Mouse (Mus musculus): Measurements from ENCODE around the gene Ctnnd1. TPM values are rescaled to one million over a fixed set of nuclear protein-coding genes. Genes with fewer than 3 reads are reported as not detected.
A peak's percentile ranks its signal among the peaks of the same experiment; 100 is the strongest.

Gene Ctnnd1
- polyA plus RNA-seq, 1 experiment, result 14.7 TPM

- no peaks in the 10 kb centered on the region; the same call in none of the 2 replicates for H3K4me1 ChIP-seq (ENCODE audit: control insufficient read depth, insufficient read depth, insufficient read length)
- no peak for TF ChIP-seq CTCF (IDR thresholded peaks at IDR 0.05; ENCODE audit: extremely low read depth, insufficient read depth, insufficient read length, insufficient replicate concordance)
- TF ChIP-seq POLR2A (IDR thresholded peaks at IDR 0.05; ENCODE audit: low read depth, low read length), result no peak
- H3K27ac ChIP-seq (ENCODE audit: insufficient read depth, low read length), result no peak overlapping the region
- peak; percentile 38 to 59 for DNase-seq (ENCODE audit: low read depth in 1 of 2, low spot score in 2 of 2)
- H3K36me3 ChIP-seq (ENCODE audit: control insufficient read depth, insufficient read depth, low read length), result no peaks in the 10 kb centered on the region
- H3K4me3 ChIP-seq (ENCODE audit: extremely low read depth, insufficient read depth, insufficient read length), result no peak overlapping the region
- 46% methylated on average over 2 of the region's 2 CpGs for WGBS
- no peaks in the 10 kb centered on the region for H3K27me3 ChIP-seq (ENCODE audit: control insufficient read depth, insufficient read depth, low read length)
Measured at GRCm38 (mm10) chr2:84662866-84663265, 12.3 kb upstream of the Ctnnd1 start.

GRCm38 (mm10) chr2:84660253-84660652 lies 9.7 kb upstream of the Ctnnd1 start:
- no peak overlapping the region for H3K4me3 ChIP-seq (ENCODE audit: extremely low read depth, insufficient read depth, insufficient read length)
- H3K27me3 ChIP-seq (ENCODE audit: control insufficient read depth, insufficient read depth, low read length), result no peaks in the 10 kb centered on the region
- TF ChIP-seq CTCF (IDR thresholded peaks at IDR 0.05; ENCODE audit: extremely low read depth, insufficient read depth, insufficient read length, insufficient replicate concordance), result no peak; the same call in 1 of the 2 replicates
- H3K36me3 ChIP-seq (ENCODE audit: control insufficient read depth, insufficient read depth, low read length), result no peaks in the 10 kb centered on the region
- DNase-seq (ENCODE audit: low read depth in 1 of 2, low spot score in 2 of 2), result peak; percentile 56 to 59
- WGBS, result 59% methylated on average over 3 of the region's 3 CpGs
- no peaks in the 10 kb centered on the region; the same call in none of the 2 replicates for H3K4me1 ChIP-seq (ENCODE audit: control insufficient read depth, insufficient read depth, insufficient read length)
- H3K27ac ChIP-seq (ENCODE audit: insufficient read depth, low read length), result no peak overlapping the region

GRCm38 (mm10) chr2:84658806-84659205 lies 8.2 kb upstream of the Ctnnd1 start, which contains the start of gene Btbd18:
Gene Btbd18 (plus strand): TSS chr2:84659079.
- 95% methylated on average over 32 of the region's 32 CpGs for WGBS
- TF ChIP-seq CTCF (IDR thresholded peaks at IDR 0.05; ENCODE audit: extremely low read depth, insufficient read depth, insufficient read length, insufficient replicate concordance) (no peak), POLR2A (IDR thresholded peaks at IDR 0.05; ENCODE audit: low read depth, low read length) (no peak)
- Histone ChIP-seq H3K27ac (ENCODE audit: insufficient read depth, low read length) (no peak within 1 kb of the TSS), H3K27me3 (ENCODE audit: control insufficient read depth, insufficient read depth, low read length) (no peaks in the 10 kb centered on the region), H3K4me1 (ENCODE audit: control insufficient read depth, insufficient read depth, insufficient read length) (no peaks in the 10 kb centered on the region; the same call in none of the 2 replicates), H3K36me3 (ENCODE audit: control insufficient read depth, insufficient read depth, low read length) (no peaks in the 10 kb centered on the region), H3K4me3 (ENCODE audit: extremely low read depth, insufficient read depth, insufficient read length) (no peak within 1 kb of the TSS)
- DNase-seq (ENCODE audit: low read depth in 1 of 2, low spot score in 2 of 2), result no peak

- no peak overlapping the region for H3K27ac ChIP-seq (ENCODE audit: insufficient read depth, low read length)
- 10% methylated on average over 1 of the region's 1 CpGs for WGBS
- H3K36me3 ChIP-seq (ENCODE audit: control insufficient read depth, insufficient read depth, low read length), result no peaks in the 10 kb centered on the region
Measured at GRCm38 (mm10) chr2:84655864-84656263, 5.3 kb upstream of the Ctnnd1 start.

GRCm38 (mm10) chr2:84653354-84653753 lies 2.8 kb upstream of the Ctnnd1 start:
- no peaks in the 10 kb centered on the region for H3K36me3 ChIP-seq (ENCODE audit: control insufficient read depth, insufficient read depth, low read length)
- H3K27me3 ChIP-seq (ENCODE audit: control insufficient read depth, insufficient read depth, low read length), result no peaks in the 10 kb centered on the region
- DNase-seq (ENCODE audit: low read depth in 1 of 2, low spot score in 2 of 2), result no peak
- H3K4me1 ChIP-seq (ENCODE audit: control insufficient read depth, insufficient read depth, insufficient read length), result no peaks in the 10 kb centered on the region
- TF ChIP-seq CTCF (IDR thresholded peaks at IDR 0.05; ENCODE audit: extremely low read depth, insufficient read depth, insufficient read length, insufficient replicate concordance), result no peak
- no peak for TF ChIP-seq POLR2A (IDR thresholded peaks at IDR 0.05; ENCODE audit: low read depth, low read length)
- H3K4me3 ChIP-seq (ENCODE audit: extremely low read depth, insufficient read depth, insufficient read length), result no peak overlapping the region
- H3K27ac ChIP-seq (ENCODE audit: insufficient read depth, low read length), result no peak overlapping the region

More at GRCm38 (mm10) chr2:84655864-84656263, 5.3 kb upstream of the Ctnnd1 start:
- TF ChIP-seq POLR2A (IDR thresholded peaks at IDR 0.05; ENCODE audit: low read depth, low read length) (no peak), CTCF (IDR thresholded peaks at IDR 0.05; ENCODE audit: extremely low read depth, insufficient read depth, insufficient read length, insufficient replicate concordance) (no peak)
- DNase-seq (ENCODE audit: low read depth in 1 of 2, low spot score in 2 of 2), result no peak
- no peak overlapping the region for H3K4me3 ChIP-seq (ENCODE audit: extremely low read depth, insufficient read depth, insufficient read length)
- H3K27me3 ChIP-seq (ENCODE audit: control insufficient read depth, insufficient read depth, low read length), result no peaks in the 10 kb centered on the region
- no peaks in the 10 kb centered on the region; the same call in none of the 2 replicates for H3K4me1 ChIP-seq (ENCODE audit: control insufficient read depth, insufficient read depth, insufficient read length)

GRCm38 (mm10) chr2:84649674-84650073 lies 891 bp downstream of the Ctnnd1 start:
- H3K4me3 ChIP-seq (ENCODE audit: extremely low read depth, insufficient read depth, insufficient read length), result peak overlapping the region; percentile 62
- no peak for DNase-seq (ENCODE audit: low read depth in 1 of 2, low spot score in 2 of 2)
- no peaks in the 10 kb centered on the region for H3K36me3 ChIP-seq (ENCODE audit: control insufficient read depth, insufficient read depth, low read length)
- TF ChIP-seq CTCF (IDR thresholded peaks at IDR 0.05; ENCODE audit: extremely low read depth, insufficient read depth, insufficient read length, insufficient replicate concordance) (no peak), POLR2A (IDR thresholded peaks at IDR 0.05; ENCODE audit: low read depth, low read length) (no peak)
- H3K4me1 ChIP-seq (ENCODE audit: control insufficient read depth, insufficient read depth, insufficient read length), result no peaks in the 10 kb centered on the region
- peak overlapping the region; percentile 13 for H3K27ac ChIP-seq (ENCODE audit: insufficient read depth, low read length)
- no peaks in the 10 kb centered on the region for H3K27me3 ChIP-seq (ENCODE audit: control insufficient read depth, insufficient read depth, low read length)
- WGBS, result 3% methylated on average over 10 of the region's 10 CpGs

- TF ChIP-seq POLR2A (IDR thresholded peaks at IDR 0.05; ENCODE audit: low read depth, low read length), result no peak
- TF ChIP-seq CTCF (IDR thresholded peaks at IDR 0.05; ENCODE audit: extremely low read depth, insufficient read depth, insufficient read length, insufficient replicate concordance), result no peak
- no peak for DNase-seq (ENCODE audit: low read depth in 1 of 2, low spot score in 2 of 2)
- no peaks in the 10 kb centered on the region for H3K4me1 ChIP-seq (ENCODE audit: control insufficient read depth, insufficient read depth, insufficient read length)
- H3K4me3 ChIP-seq (ENCODE audit: extremely low read depth, insufficient read depth, insufficient read length), result peak overlapping the region; percentile 5; the same call in 1 of the 2 replicates
- H3K36me3 ChIP-seq (ENCODE audit: control insufficient read depth, insufficient read depth, low read length), result no peaks in the 10 kb centered on the region
- H3K27ac ChIP-seq (ENCODE audit: insufficient read depth, low read length), result no peak overlapping the region
- no peaks in the 10 kb centered on the region for H3K27me3 ChIP-seq (ENCODE audit: control insufficient read depth, insufficient read depth, low read length)
- WGBS, result 68% methylated on average over 6 of the region's 6 CpGs
Measured at GRCm38 (mm10) chr2:84648369-84648768, 2.2 kb downstream of the Ctnnd1 start.

Measured in spleen, adult 2 months (tissue).